Mouse (Mus musculus): ENCODE results near the gene Vmn2r78. TPM values are rescaled to one million over a fixed set of nuclear protein-coding genes. Genes with fewer than 3 reads are reported as not detected.
"Not testable (repeated sequence)": the region's sequence is repeated elsewhere in the genome, so short reads cannot be mapped to it uniquely, and the experiment has no call there.

The Vmn2r78 gene
- polyA plus RNA-seq (2012; rRNA removed) = 0.04 and 0.05 TPM in 2 replicates

- not testable (repeated sequence) for DNase-seq (ENCODE audit: low read depth)
These were observed at the start of gene Vmn2r78 for GRCm38 (mm10) chr7:86914794-86915193. Gene Vmn2r78, plus strand, starts transcription at chr7:86915094.

- no peak for DNase-seq (ENCODE audit: low read depth)
These were observed 25.1 kb upstream of the Vmn2r78 start for GRCm38 (mm10) chr7:86889470-86890469.

- DNase-seq (ENCODE audit: low read depth) = no peak
These were observed 22.4 kb downstream of the Vmn2r78 start for GRCm38 (mm10) chr7:86937288-86937687.

GRCm38 (mm10) chr7:86994700-86995099 is 79.8 kb downstream of the Vmn2r78 start:
- no peak for DNase-seq (ENCODE audit: low read depth)

GRCm38 (mm10) chr7:86995815-86996214 is 80.9 kb downstream of the Vmn2r78 start, which contains the start of gene Vmn2r79:
Gene Vmn2r79, plus strand, starts transcription at chr7:86996115.
- DNase-seq (ENCODE audit: low read depth) = not testable (repeated sequence)

Other genes with a start within 250 kb of the Vmn2r78 start
- not detected in 2 replicates for gene Olfr292, start 226.8 kb upstream of the Vmn2r78 start, polyA plus RNA-seq (2012; rRNA removed)
- 16.9 and 24.6 TPM in 2 replicates for gene Folh1, start 139.2 kb upstream of the Vmn2r78 start, polyA plus RNA-seq (2012; rRNA removed)
- not detected in 2 replicates for gene Vmn2r77, start 120.1 kb upstream of the Vmn2r78 start, polyA plus RNA-seq (2012; rRNA removed)
- gene Vmn2r79, start 81.0 kb downstream of the Vmn2r78 start, polyA plus RNA-seq (2012; rRNA removed) = not detected in 2 replicates